Mouse (Mus musculus) frontal cortex, adult 2 months (tissue): ENCODE measurements around the gene Ern1. TPM values are rescaled to one million over a fixed set of nuclear protein-coding genes. Genes with fewer than 3 reads are reported as not detected.
A peak's percentile ranks its signal among the peaks of the same experiment; 100 is the strongest.

ENCODE experiments used
- DNase-seq, 2 experiments: peaks; one replicate each; pipeline ENCODE4 v3.0.0; 2022; ENCODE audit warnings: low spot score in 1 of 2; ENCODE audit errors: extremely low spot score in 1 of 2
- polyA plus RNA-seq: library from polyadenylated mRNA; depleted of rRNA; stranded (reverse); fragments of >200 nt; gene quantifications from 2 replicates; pipeline ENCODE4 v1.2.3, GENCODE M21; 2012; rRNA removed

Gene Ern1
- polyA plus RNA-seq, result 7.2 and 7.7 TPM in 2 replicates

DNA sequence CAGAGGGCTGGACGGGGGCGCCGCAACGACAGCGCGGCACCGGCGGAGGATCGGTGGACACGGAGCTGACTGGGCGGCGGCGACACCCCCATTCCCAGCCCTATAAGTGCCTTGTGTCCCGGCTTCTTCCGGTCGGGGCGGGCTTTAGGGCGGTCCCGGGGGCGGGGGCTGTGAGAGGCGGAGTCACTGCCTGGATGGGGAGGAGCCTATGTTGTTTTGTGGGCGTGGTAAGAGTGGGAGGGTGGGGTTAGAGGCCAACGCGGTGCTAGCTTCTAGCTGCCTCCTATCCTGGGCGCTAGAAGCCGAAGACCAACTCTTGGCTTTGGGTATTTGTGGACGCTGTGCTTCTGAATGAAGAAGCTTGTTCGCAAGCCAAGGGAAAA is at the start of gene Ern1:
TSS of gene Ern1 (minus strand) at position 120 of the 383 bp plus-strand sequence.
- peak; percentile 89 to 96 for DNase-seq

- DNase-seq, result peak in 1 of 2 experiments; percentile 43
These were observed 48.7 kb upstream of the Ern1 start for GRCm38 (mm10) chr11:106536253-106536912.

- DNase-seq, result no peak
These were observed 48.1 kb upstream of the Ern1 start for GRCm38 (mm10) chr11:106535660-106536252.

DNA sequence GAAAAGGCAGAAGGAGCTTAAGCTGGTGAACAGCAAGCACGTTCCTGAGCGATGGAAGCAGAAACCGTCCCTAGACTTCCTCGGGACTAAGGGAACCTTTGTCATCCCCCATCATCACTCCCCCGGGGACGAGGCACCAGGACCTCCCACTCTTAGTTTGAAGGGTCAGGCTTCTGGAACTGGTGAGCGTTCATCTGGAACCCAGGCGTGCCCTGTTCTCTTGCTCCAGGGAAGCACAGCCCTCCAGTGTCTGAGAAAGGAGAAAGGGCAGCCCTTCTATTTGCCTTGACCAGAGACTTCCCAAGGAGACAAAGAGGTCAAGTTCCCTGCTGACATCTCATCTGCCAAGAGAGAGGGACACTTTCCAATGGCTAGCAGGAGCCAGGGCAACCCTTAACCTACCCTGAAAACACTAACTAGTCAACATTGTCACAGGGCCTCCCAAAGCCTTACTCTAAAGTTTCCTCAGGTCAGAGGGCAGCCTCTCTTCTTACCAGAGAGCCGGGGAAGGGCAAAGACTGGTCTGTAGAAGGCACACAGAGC is 44.7 kb upstream of the Ern1 start:
- DNase-seq, result no peak

DNA sequence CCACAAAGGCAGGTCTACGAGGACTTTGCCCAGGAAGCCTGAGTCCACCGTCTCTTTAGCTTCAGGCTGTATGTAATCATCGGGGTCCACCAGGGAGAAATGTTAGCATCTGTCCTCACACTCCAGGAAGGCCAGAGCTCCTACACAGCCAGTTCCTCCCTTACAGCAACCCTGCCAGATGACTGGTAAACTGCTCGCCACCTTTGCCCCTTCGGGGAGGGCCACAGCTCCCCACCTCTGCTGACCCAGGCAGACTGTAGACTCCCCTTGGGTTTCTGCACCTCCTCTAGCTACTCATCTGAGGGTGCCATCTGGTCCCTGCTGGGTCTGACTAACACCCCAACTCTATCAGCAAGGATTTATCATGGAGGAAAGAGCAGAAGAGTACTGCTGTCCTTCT is 42.1 kb upstream of the Ern1 start:
- no peak for DNase-seq

- DNase-seq, result no peak
These were observed 41.5 kb upstream of the Ern1 start for GRCm38 (mm10) chr11:106529113-106529512.

GRCm38 (mm10) chr11:106527926-106528325 is 40.3 kb upstream of the Ern1 start:
- DNase-seq, result no peak

DNA sequence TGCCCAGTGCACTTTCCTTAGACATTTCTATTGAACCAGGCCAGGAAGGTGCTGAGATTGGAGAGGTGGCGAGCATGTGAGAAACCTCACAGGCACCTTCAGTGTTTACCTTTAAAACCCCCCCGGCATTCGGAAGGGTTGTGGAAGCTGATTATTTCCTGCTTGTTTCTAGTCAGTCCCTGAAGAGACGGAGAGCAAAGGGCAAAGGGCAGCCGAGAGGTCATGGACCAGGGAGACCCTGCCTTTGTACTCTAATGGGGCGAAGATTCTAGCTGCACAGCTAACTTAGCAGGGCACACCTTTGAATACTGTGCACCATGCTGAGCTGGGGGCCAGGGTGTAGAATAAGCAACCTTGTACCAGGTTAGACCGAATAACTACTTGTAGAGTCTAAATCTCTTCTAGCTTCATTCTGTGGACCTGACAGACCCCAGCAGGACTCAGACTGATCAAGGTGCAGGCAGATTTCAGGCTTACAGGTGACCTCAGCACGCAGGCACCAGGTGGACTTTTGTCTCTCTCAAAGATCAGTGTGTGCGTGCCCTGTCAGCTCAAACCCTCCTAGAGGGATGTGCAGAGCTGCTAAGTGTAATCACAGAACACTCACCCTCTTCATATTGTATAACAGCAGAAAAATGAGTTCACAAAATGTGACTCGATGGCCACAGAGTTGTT is 39.6 kb upstream of the Ern1 start:
- no peak for DNase-seq

GRCm38 (mm10) chr11:106522538-106522937 is 34.9 kb upstream of the Ern1 start:
- no peak for DNase-seq

DNA sequence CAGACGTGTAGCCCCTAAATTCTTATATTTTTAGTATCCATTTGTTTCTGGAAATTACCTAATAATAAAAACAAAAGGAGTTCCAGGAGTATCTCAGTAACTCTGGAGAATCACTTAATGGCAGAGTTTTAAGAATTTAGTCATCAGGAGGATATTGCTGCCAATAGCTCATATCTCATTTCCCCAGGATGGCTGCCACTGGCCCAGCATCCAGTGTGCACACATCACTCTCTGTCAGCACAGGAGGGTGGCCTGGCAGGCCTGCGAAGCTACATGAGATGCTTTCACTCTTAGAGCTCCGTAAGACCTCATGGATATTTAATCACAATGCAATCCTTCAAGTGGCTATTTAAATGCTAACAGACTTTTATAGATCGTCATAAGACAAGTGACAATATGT is 34.0 kb upstream of the Ern1 start:
- DNase-seq, result no peak

GRCm38 (mm10) chr11:106520404-106520803 is 32.8 kb upstream of the Ern1 start:
- no peak for DNase-seq

GRCm38 (mm10) chr11:106519519-106519918 is 31.9 kb upstream of the Ern1 start:
- no peak for DNase-seq

- DNase-seq, result no peak
These were observed 30.7 kb upstream of the Ern1 start for GRCm38 (mm10) chr11:106518391-106518790.

DNA sequence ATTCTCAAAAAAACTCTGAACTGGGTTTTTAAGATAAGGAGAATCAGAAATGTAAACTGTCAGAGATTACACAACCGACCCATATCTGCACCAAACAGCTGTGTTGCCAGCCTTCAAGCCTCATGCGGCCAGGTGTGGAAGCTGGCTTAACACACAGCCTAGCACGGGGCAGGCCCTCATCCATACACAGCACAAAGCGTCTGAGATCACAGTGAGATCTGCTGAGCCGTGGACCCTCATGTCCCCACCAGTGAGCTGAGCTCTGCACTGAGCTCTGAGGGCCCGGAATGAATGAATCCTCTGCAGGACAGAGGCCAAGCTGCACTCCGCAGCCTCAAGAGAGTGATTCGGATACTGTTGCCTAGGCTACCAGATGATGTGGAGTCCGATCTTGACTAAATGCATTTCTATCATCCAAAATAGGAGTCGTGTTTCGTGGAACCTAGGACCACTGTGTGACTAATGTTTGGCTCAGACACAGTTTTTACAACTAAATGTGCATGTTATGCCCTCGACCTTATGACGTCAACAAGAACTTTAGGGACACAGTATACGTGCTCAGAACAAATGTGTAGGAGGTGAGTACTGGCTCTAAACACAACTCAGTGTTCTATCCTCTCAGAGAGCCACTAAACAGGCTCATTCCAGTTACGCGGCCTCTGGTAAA is 27.6 kb upstream of the Ern1 start:
- peak in 1 of 2 experiments; percentile 42 for DNase-seq

GRCm38 (mm10) chr11:106514446-106514845 is 26.8 kb upstream of the Ern1 start:
- DNase-seq, result no peak

DNA sequence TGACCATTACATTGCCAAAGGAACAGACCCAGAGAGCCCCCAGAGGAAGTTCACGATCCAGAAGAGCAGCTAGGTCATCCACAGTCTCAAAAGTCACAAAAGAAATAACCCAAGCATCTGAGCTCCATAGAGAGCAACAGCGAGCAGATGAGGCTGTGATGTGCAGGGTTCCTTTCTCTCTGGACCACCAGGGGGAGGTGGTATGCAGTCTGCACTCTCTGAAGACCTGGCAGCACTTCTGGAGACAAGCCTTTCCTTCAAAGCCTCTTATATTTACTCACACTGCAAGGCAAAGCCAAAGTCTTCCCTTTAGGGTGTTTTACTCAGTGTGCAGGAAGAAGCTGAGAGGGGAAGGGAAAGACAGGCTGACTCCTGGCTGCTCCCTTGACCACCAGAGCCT is 25.5 kb upstream of the Ern1 start:
- peak in 1 of 2 experiments; percentile 76 for DNase-seq

GRCm38 (mm10) chr11:106512006-106512390 is 24.3 kb upstream of the Ern1 start:
- DNase-seq, result no peak

- DNase-seq, result no peak
These were observed 23.8 kb upstream of the Ern1 start for GRCm38 (mm10) chr11:106511236-106512005.

DNA sequence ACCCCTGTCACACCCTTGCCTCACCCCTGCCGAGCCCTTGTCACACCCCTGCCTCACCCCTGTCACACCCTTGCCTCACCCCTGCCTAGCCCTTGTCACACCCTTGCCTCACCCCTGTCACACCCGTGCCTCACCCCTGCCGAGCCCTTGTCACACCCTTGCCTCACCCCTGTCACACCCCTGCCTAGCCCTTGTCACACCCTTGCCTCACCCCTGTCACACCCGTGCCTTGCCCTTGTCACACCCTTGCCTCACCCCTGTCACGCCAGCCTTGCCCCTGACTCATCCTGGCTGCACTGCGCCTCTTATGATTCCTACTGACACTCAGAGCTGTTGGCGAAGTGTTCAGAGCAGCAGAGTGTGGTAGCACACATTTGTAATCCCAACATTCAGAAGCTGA is 20.0 kb upstream of the Ern1 start:
- DNase-seq, result no peak

GRCm38 (mm10) chr11:106506211-106506610 is 18.6 kb upstream of the Ern1 start:
- no peak for DNase-seq
